Mouse (Mus musculus) retina, adult 2 months (tissue): ENCODE results near the gene Zfp740.
"Not testable (repeated sequence)": the region's sequence is repeated elsewhere in the genome, so short reads cannot be mapped to it uniquely, and the experiment has no call there.

Source experiments
- DNase-seq: peaks from one replicate; pipeline ENCODE4 v3.0.0-alpha.2; 2012; ENCODE audit warnings: low read depth, low spot score

The Zfp740 gene

GRCm38 (mm10) chr15:102225619-102226018, 22.6 kb downstream of the Zfp740 start:
- DNase-seq = not testable (repeated sequence)

GRCm38 (mm10) chr15:102230408-102231321, 27.6 kb downstream of the Zfp740 start:
- no peak for DNase-seq

GRCm38 (mm10) chr15:102231748-102232147, 28.7 kb downstream of the Zfp740 start, which contains the start of gene Itgb7:
TSS of gene Itgb7 (minus strand) at chr15:102231944.
- no peak for DNase-seq

GRCm38 (mm10) chr15:102232764-102233163, 29.7 kb downstream of the Zfp740 start:
- no peak for DNase-seq

- DNase-seq = no peak
These were observed 30.8 kb downstream of the Zfp740 start for GRCm38 (mm10) chr15:102233896-102234295.

- no peak for DNase-seq
These were observed 32.5 kb downstream of the Zfp740 start for GRCm38 (mm10) chr15:102235371-102236027.

- no peak for DNase-seq
These were observed 35.7 kb downstream of the Zfp740 start for GRCm38 (mm10) chr15:102238543-102239259.

GRCm38 (mm10) chr15:102239260-102239590, 36.2 kb downstream of the Zfp740 start:
- DNase-seq = peak; percentile 50

GRCm38 (mm10) chr15:102239851-102240250, 36.8 kb downstream of the Zfp740 start:
- no peak for DNase-seq

- DNase-seq = no peak
These were observed 37.6 kb downstream of the Zfp740 start for GRCm38 (mm10) chr15:102240607-102241006.

- DNase-seq = no peak
These were observed 39.6 kb downstream of the Zfp740 start for GRCm38 (mm10) chr15:102242404-102243228.

GRCm38 (mm10) chr15:102243229-102244190, 40.5 kb downstream of the Zfp740 start:
- no peak for DNase-seq

GRCm38 (mm10) chr15:102244306-102245191, 41.5 kb downstream of the Zfp740 start:
- DNase-seq = no peak

GRCm38 (mm10) chr15:102245461-102245881, 42.4 kb downstream of the Zfp740 start:
- no peak for DNase-seq

- no peak for DNase-seq
These were observed 43.1 kb downstream of the Zfp740 start for GRCm38 (mm10) chr15:102245891-102246741.

GRCm38 (mm10) chr15:102246866-102247251, 43.8 kb downstream of the Zfp740 start:
- DNase-seq = peak; percentile 79

GRCm38 (mm10) chr15:102247252-102248130, 44.4 kb downstream of the Zfp740 start:
- DNase-seq = no peak
